Mouse (Mus musculus) kidney, postnatal 4 days (tissue): ENCODE measurements around the gene Med8.

Experiments used
- DNase-seq, 2 experiments: peaks; one replicate each; pipeline ENCODE4 v3.0.0; 2021; ENCODE audit warnings: mixed read lengths in 2 of 2

Gene Med8

DNA sequence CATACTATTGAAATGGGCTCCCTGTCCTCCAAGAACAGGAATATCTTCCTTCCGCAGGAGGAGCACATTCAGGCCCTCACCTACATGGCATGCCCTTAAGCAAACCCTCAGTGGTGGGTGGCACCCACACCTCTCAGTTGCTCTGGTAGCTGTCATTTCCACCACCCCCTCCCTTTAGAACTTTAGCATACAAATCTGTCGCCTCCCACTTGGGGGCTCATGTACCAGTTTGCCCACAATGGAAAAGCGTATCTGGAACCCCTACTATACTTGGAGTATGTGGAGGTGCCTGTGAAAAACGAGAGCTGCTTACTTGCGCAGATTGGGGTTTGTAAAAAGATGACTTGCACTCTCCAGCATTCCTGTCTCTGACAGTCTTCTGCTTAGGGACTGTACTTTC lies 7.2 kb downstream of the Med8 start:
- no peak for DNase-seq

DNA sequence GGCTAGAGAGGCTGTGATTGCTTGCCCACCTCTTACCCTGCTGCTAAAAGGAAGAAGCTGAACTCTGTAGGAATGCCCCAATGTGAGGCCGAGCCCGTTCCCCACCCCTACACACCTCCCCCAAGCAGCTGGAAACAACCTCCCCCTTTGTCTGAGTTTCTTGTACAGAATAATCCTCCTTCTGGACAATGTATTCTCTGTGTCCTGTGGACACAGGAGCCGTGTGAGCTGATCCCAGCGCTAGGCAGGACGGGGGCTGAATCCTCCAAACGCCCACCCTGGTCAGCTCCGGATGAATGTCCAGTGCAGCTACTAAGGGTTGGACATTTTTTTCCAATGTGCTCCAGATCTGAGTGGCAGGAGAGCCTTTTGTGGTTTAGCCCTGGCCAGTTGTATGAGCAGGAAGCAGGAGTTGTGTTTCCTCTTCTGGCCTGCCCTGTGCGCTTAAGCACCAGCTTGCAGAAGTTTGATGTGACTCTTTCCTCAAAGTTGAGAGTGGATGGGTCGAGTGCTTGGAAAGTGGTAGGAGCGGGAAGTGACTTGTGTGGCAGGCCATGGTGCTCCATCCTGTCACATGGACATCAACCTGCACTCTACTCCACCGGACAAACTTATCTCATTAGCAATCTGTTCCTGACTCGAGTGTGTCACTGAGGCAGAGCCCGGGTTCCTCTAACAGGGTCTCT lies 8.1 kb downstream of the Med8 start:
- no peak for DNase-seq

GRCm38 (mm10) chr4:118421384-118421783 lies 12.2 kb downstream of the Med8 start:
- DNase-seq, result peak in 1 of 2 experiments; percentile 22

DNA sequence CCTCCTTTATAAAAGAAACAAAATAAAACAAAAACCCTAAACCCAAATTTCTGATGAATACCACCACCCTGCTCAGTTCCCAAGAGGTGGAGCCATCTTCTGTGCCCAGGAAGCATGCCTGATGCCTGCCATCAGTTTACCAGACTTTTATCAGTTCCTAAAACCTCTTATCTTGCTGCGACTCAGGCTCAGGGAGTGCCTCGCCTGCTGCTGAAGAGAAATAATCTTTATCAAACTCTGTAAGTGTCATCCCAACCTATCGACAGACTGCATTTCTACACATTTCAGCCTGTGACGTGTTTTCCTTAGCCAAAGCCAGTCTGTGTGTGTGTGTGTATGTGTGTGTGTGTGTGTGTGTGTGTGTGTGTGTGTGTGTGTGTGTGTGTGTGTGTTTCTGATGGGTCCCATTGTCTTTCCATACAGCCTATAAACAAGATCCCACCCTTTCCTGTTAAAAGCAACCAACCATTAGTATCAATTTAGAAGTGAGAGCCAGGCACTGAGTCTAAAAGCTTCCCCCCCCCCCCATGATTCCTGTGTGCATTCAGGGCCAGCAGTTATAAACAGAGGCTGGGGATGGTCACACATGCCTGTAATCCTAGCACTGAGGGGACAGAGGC lies 15.5 kb downstream of the Med8 start:
- no peak for DNase-seq

DNA sequence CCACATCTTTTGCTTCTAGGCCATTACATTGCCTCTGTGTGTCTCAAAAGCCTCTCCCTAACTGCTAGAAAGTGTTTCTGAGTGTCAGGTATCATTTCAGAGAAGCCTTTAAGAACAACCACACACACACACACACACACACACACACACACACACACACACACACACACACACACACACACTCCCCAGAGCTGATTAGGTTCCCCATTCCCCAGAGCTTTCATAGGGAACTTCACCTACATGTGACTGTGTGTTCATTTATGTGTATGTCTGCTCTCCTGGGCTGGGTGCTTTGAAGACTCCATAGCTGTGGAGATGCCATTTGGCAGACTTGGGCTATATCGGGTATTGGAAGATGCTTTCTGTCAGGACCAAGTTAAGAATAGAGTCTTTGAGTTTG lies 16.2 kb downstream of the Med8 start:
- DNase-seq, result no peak

DNA sequence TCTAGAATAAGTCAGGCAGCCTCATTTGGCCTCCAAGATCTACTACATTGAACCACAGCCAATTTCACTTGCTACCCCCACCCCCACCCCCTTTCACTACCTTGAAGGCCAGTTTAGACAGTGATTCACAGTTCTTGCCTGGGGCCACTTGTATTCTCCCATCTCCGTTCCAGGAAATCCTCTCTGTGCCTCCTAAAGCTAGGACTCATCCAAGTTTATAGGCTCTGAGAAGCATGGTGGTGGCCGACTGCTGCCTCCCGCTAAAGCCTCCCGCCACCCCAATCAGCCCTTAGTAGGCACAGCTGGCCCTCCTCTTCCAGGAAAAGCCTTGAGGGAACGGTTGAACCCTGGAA lies 18.3 kb downstream of the Med8 start:
- no peak for DNase-seq

DNA sequence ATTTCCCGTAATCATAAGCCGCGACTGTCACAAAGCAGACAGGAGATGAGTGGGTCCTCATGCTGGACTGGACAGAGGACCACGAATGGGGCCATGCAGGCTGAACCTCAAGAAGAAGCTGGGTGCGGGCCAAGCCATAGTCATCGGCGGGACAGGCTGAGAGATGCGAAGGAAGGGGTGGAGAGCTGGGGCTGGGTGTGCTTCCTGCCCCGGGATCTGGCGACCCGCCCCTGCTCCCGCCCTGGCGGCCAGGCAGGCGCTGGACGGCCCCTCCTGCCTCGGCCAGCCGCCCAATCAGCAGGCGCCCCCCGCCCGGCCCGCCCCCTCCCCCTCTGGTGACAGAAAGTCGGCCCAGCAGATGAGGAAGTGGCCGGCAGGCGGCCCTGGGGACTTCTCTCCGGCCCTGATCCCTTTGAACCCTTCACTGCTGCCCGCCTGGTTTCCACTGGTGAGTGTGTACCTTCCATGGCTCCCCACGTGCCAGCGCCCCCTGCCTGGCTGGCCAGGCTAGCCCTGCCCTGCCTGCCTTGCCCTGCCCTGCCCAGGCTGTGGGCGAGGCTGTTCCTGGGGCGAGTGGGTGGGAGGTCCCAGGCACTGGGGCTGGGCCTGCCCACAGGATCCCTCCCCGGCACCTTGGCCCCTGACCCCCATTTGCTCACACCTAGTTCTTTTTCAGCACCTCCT lies 18.8 kb downstream of the Med8 start, which contains the start of gene Elovl1:
TSS of gene Elovl1 (plus strand) at position 326 of the 684 bp plus-strand sequence.
- peak; percentile 94 to 96 for DNase-seq

GRCm38 (mm10) chr4:118428531-118429214 lies 19.5 kb downstream of the Med8 start:
- peak; percentile 26 to 41 for DNase-seq

DNA sequence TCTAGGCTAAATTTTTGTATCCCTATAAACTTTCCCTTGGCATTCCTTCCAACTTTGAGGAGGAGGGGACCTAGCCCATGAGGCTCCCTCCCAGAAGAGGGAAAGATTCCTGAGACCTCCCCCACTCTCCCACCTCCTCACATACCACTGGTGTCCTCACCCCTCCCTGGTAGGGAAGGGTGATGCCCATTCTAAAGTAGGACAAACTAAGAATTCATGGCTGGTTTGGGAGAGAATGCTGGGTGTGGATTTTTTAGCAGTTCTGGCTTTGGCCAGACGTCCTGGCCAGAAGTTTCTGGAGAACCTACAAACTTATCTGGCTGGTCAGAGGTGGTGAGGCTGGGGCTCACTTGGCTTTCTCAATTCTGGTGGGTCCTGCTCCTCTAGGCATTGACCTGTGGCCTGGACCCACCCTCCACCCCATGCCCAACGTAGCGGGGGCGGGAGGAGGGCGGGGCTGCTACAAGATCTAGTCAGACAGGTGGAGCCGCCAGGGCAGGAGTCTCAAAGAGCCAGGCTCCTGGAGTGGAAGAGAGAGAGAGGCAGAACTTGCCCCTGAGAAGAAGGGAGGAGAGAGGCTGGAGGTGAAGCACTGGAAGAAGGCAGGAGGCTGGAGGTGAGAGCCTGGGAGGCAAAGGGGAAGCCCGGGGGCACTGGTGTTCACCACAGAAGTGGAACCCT lies 20.2 kb downstream of the Med8 start:
- DNase-seq, result peak; percentile 32 to 59

DNA sequence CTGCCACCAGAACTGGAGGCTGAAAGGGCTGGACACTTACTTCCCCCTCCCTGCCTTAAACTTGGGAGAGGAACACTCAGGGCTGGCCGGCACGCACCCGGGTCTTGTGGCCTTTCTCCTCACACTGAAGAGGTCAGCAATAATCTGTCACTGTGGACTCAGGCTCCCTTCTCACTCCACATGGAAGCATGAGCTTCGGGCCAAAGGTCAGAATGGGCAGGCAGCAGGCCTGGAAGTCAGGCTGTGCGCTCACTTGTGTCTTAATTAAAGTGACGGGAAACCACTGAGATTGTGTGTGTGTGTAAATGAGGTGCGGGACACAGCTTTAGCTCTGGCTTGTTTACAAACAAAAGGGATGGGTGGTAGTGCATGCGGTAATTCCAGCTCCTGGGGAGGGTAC lies 23.2 kb downstream of the Med8 start:
- peak in 1 of 2 experiments; percentile 43 for DNase-seq

DNA sequence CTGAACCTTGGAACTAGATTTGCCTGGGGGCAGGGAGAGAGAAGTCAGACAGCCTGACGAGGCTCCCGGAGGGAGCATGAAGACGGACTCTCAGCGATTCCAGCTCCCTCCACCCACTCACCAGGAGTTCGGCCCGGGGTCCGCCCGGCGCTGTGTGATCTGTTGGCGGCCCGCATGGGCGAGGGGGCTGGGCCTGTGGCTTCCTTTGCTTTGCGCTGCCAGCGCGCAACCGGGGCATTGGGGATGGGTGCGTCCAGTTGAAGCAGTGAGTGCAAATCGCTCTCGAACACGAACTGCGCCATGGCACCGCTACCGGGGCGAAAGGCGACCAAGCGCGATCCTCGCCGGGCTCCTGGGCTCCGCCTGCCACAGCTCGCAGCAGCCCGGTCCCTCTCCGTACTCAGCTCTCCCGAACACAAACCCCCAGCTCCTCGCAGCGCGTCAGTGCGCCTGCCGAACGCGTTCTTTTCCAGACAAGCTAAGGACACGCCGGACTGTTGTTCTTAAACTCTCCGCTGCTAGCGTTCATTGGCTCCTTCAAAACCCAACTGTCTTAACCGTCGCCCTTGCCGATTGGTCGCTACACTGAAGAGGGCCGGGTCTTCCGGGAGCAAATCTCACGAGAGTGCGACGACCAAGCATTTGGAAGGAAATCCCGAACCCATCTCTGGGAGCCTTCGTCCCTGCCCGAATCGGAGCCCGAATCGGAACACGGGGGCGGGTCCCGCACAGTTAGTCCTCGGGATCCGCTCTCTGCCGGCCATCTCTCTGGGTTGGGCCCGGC lies 27.9 kb downstream of the Med8 start, which contains the start of gene Cdc20:
TSS of gene Cdc20 (minus strand) at position 533 of the 784 bp plus-strand sequence.
- DNase-seq, result peak; percentile 91 to 96

GRCm38 (mm10) chr4:118437829-118438253 lies 28.7 kb downstream of the Med8 start:
- peak; percentile 47 to 58 for DNase-seq

DNA sequence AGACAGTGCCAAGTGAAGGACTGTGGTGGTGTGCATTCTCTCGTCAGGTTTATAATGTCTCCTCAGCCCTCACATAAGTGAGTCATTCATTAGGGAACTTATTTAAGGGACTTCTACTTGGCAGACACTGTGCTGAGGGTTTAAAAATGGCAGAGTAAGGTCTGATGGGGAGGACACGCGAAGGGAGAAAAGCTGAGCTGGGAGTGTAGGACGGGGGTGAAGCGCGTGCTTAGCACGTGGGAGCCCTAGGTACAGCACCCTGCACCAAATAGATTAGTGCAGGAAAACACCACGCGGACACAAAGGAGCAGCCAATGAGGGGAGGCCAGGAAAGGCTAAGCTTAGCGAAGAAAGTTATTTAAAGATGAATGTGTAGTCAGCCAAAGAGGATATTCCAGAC lies 36.0 kb downstream of the Med8 start:
- no peak for DNase-seq

GRCm38 (mm10) chr4:118445781-118446414 lies 36.8 kb downstream of the Med8 start:
- peak; percentile 66 to 77 for DNase-seq

DNA sequence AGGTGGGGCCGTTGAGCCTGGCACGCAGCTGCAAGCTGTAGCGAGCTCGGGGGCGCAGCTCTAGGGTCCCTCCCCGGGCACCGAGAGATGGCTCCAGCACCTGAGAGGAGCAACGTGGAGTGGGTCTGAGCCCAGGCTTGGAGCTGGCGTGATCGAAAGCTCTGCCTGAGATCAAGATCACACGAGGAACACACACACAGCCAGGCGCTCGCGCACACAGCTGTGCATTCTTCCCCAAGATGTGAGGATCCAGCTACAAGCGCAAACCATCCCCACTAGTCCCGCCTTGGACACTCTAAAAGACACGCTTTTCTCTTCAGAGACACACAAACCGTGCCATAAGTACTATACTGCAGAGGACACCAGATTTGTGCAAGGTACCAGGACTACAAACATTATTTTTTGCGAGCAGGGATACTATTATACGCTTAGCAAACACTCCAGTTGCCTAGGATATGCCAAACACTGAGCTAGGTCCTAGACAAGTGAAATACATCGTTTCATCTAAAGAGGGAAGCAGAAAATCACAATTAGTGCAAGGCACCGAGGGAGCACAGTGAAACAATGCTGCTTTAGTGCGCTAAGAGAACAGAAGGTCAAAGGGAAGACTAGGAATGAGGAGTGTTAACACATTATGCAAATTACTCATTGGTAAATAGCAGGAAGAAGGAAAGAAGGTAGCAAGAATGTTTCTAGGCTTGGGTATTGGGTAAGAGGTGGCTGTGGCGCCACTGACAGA lies 37.4 kb downstream of the Med8 start:
- no peak for DNase-seq

DNA sequence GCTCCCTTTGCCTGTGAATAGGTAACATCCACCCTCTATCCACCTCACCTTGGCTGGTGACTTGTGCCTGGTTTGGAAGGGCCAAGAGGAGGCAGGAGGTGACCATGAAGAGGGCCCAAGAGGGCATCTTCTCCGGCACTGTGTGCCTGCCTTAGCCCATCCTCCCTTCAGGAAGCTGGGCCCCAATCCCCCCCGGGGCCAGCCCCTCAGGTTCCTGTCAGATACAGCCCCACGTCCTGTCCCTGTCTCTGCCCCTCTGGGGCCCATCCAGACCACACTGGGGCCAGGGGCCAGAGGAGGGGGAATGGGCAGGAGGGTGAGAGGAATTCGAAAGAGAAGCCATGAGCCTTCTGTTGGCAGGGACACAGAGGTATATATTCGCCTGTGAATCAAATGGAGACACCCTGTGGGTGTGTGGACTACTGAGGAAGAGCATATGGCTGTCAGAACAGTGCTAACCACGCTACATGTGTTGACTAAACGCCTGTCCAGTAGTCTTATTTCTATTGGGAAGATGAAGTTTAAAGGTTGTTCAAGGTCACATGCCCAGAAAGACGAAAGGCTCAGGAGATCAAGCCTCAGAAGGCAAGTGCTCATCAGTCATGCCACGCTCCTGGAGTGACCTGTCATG lies 48.3 kb downstream of the Med8 start, which contains the start of gene Mpl:
TSS of gene Mpl (minus strand) at position 169 of the 631 bp plus-strand sequence.
- DNase-seq, result no peak

DNA sequence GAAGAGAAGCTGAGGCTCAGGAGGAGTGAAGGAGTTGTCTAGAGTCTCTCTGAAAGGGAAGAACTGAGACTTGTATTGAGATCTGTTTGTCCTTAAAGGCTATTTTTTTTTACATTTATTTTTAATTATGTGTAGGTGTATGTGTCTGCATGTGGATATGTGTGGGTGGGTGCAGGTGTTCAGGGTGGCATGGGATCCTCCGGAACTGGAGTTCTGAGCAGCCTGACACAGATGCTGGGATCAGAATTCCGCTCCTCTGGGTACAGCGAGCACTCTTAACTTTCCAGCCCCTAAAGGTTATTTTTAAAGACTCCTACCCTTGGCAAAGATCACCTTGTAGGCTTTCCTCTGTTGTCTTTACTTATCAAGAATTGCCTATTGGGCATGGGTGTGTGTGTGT lies 55.8 kb downstream of the Med8 start:
- no peak for DNase-seq
